Mouse (Mus musculus) intestine, postnatal 0 days (tissue): Measurements from ENCODE around the gene Rex1bd. TPM values are rescaled to one million over a fixed set of nuclear protein-coding genes. Genes with fewer than 3 reads are reported as not detected.

Experiments used
- ATAC-seq: fragments of 200-750 bp; cut with Nextera tagmentation; 2 replicates; pipeline ENCODE4 v1.8.0; 2017; ENCODE audit warnings: mild to moderate bottlenecking, moderate TSS enrichment, moderate library complexity
- H3K27ac ChIP-seq: fragments of 300-500 bp; sonication (generic); 2 replicates; pipeline ENCODE4 v1.5.1; 2014; ENCODE audit warnings: mild to moderate bottlenecking, low read depth, low read length, moderate library complexity
- H3K27me3 ChIP-seq: fragments of 300-500 bp; sonication (generic); replicated peaks from 2 replicates; pipeline ENCODE4 v1.6.1; 2014; ENCODE audit warnings: low read length, mixed read lengths; ENCODE audit not compliant: control insufficient read depth, insufficient read depth
- H3K36me3 ChIP-seq: fragments of 300-500 bp; sonication (generic); 2 replicates; pipeline ENCODE4 v1.6.1; 2014; ENCODE audit warnings: mild to moderate bottlenecking, moderate library complexity; ENCODE audit not compliant: control insufficient read depth, insufficient read depth
- H3K4me1 ChIP-seq: fragments of 300-500 bp; sonication (generic); replicated peaks from 2 replicates; pipeline ENCODE4 v1.6.1; 2014; ENCODE audit warnings: antibody characterized with exemption, low read length, mixed read lengths; ENCODE audit not compliant: control insufficient read depth, insufficient read depth
- H3K4me2 ChIP-seq: fragments of 300-500 bp; sonication (generic); replicated peaks from 2 replicates; pipeline ENCODE4 v1.6.1; 2014; ENCODE audit warnings: low read depth, mild to moderate bottlenecking, moderate library complexity
- H3K4me3 ChIP-seq: fragments of 300-500 bp; sonication (generic); 2 replicates; pipeline ENCODE4 v1.5.1; 2014; ENCODE audit warnings: low read depth, low read length
- H3K9ac ChIP-seq: fragments of 300-500 bp; sonication (generic); 2 replicates; pipeline ENCODE4 v1.6.1; 2014; ENCODE audit warnings: mild to moderate bottlenecking, low read depth, low read length
- H3K9me3 ChIP-seq: fragments of 300-500 bp; sonication (generic); 2 replicates; pipeline ENCODE4 v1.6.1; 2016; ENCODE audit warnings: mixed run types; ENCODE audit not compliant: control insufficient read depth
- CTCF ChIP-seq: sonication (generic); IDR thresholded peaks from 2 replicates; pipeline ENCODE4 v1.5.1; 2016; ENCODE audit warnings: low read depth, mild to moderate bottlenecking, control low read depth, antibody characterized with exemption, moderate library complexity
- WGBS: fragments of 180-500 bp; shearing (Covaris S2); extraction: QIAGEN DNeasy Blood & Tissue Kit; methylation state at CpG from one replicate; pipeline ENCODE4 v1.1.7; 2014; 5-methylcytosine and 5-hydroxymethylcytosine counted together
- polyA plus RNA-seq: library from polyadenylated mRNA; unstranded; fragments of >200 nt; fragmentation: Nextera tagmentation; extraction: Ambion mirVana; gene quantifications from 2 replicates; pipeline ENCODE4 v1.2.1, GENCODE M21; 2015

Rex1bd gene
- polyA plus RNA-seq, 1 experiment from 2014 or later, result 148 TPM

DNA sequence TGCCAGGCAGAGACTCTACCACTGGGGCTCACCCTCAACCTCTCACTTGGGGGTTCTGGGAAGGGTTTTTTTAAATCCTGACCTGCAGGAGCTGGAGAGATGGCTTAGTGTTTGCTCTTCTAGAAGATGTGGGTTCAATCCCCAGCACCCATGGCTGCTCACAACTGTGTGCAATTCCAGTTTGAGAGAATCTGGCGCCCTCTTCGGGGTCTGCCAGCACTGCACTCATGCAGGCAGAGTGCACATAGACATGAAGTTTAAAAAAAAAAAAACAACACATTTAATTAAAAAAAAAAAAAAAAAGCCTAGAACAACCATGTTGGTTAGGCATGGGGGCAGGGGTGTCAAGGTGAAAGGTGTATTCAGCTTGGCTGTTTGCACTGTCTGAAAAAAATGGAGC, 23.8 kb upstream of the Rex1bd start:
- ATAC-seq, result no peak
- peaks cover 50% of the 10 kb centered on the region for H3K36me3 ChIP-seq
- no peak overlapping the region for H3K27ac ChIP-seq
- 94% methylated on average over 2 of the region's 2 CpGs for WGBS
- H3K4me3 ChIP-seq, result no peak overlapping the region
- no peak overlapping the region for H3K9ac ChIP-seq
- no peak overlapping the region for H3K4me2 ChIP-seq
- TF ChIP-seq CTCF, result peak; percentile 32; the same call in 1 of the 2 replicates
- H3K4me1 ChIP-seq, result 0 out of 2 replicates have a peak, but pooled peaks cover 6% of the 10 kb centered on the region
- H3K27me3 ChIP-seq, result no peaks in the 10 kb centered on the region
- no peaks in the 10 kb centered on the region for H3K9me3 ChIP-seq

GRCm38 (mm10) chr8:70529741-70530161, 23.2 kb upstream of the Rex1bd start:
- 0 out of 2 replicates have a peak overlapping the region, but pooled peaks have one; percentile 60 for H3K27ac ChIP-seq

DNA sequence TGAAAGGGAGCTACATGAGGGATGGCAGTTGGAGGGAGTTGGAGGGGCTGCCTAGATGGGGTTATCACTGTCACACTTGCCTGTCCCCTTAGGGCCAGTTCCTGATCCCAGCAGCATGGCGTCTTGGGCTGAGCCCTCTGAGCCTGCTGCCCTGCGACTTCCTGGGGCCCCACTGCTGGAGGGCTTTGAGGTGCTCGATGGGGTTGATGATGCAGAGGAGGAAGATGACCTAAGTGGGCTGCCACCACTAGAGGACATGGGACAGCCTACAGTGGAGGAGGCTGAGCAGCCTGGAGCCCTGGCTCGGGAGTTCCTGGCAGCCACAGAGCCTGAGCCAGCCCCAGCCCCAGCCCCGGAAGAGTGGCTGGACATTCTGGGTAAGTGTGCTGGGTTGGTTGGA, 22.7 kb upstream of the Rex1bd start:
- H3K9ac ChIP-seq, result no peak overlapping the region

More at GRCm38 (mm10) chr8:70529741-70530161, 23.2 kb upstream of the Rex1bd start:
- Histone ChIP-seq H3K36me3 (peaks cover 44% of the 10 kb centered on the region), H3K4me2 (no peak overlapping the region), H3K27me3 (no peaks in the 10 kb centered on the region), H3K4me3 (no peak overlapping the region), H3K9ac (no peak overlapping the region), H3K4me1 (0 out of 2 replicates have a peak, but pooled peaks cover 6% of the 10 kb centered on the region), H3K9me3 (no peaks in the 10 kb centered on the region)
- ATAC-seq, result no peak
- 82% methylated on average over 3 of the region's 3 CpGs for WGBS
- TF ChIP-seq CTCF, result no peak

GRCm38 (mm10) chr8:70528182-70528797, 21.7 kb upstream of the Rex1bd start:
- Histone ChIP-seq H3K4me3 (peak overlapping the region; percentile 94), H3K27me3 (no peaks in the 10 kb centered on the region), H3K36me3 (peaks cover 29% of the 10 kb centered on the region), H3K4me2 (peak overlapping the region; percentile 81), H3K27ac (peak overlapping the region; percentile 95), H3K9me3 (no peaks in the 10 kb centered on the region), H3K9ac (peak overlapping the region; percentile 94), H3K4me1 (0 out of 2 replicates have a peak, but pooled peaks cover 12% of the 10 kb centered on the region)
- no peak for ATAC-seq
- WGBS, result 13% methylated on average over 13 of the region's 13 CpGs
- TF ChIP-seq CTCF, result no peak

More for the DNA sequence above, 22.7 kb upstream of the Rex1bd start:
- Histone ChIP-seq H3K36me3 (peaks cover 39% of the 10 kb centered on the region), H3K4me2 (peak overlapping the region; percentile 81), H3K27me3 (no peaks in the 10 kb centered on the region), H3K4me3 (no peak overlapping the region), H3K9me3 (no peaks in the 10 kb centered on the region), H3K4me1 (0 out of 2 replicates have a peak, but pooled peaks cover 6% of the 10 kb centered on the region), H3K27ac (peak overlapping the region; percentile 60)
- no peak for TF ChIP-seq CTCF
- ATAC-seq, result no peak
- whole genome bisulfite sequencing, result 79% methylated on average over 5 of the region's 5 CpGs

DNA sequence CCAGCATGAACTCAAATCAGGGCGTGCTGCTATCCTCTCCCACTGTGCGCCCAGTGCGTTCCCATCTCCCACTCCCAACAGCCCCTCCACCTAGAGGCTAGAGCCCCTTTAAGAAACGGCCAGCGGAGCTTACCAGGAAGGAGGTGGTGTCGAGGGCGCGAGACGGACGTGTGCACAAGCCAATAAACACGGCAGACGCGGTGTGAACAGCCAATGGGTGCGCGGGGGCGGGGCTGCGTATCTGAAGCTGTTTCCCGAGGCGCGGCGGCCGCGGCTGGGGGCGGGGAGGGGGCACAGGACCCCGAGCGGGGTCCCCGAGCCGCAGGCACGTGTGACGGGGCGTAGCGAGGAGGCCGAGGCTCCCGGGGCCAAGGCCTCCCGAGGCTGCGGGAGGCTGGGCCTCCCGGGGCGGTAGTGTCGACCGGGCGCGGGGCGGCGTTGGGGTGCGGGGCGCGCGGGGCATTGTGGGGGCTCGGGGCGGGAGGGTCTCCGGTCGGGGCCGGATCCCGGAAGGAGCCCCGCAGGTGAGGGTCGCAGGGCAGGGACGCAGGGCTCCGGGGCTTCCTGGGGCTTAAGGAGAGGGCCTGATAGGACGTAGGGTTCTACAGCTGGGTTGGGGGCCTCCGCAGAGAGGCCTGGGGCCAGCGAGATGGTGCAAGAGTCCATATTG, 21.1 kb upstream of the Rex1bd start, which contains the start of the genes Fkbp8 and Kxd1:
Gene Fkbp8 (plus strand): TSS at position 213 of the 670 bp plus-strand sequence.
Gene Kxd1 (minus strand): TSS at position 445 of the 670 bp plus-strand sequence.
- peak; percentile 78 for ATAC-seq
- under 1% methylated on average over 53 of the region's 61 CpGs for WGBS
- Histone ChIP-seq H3K27me3 (no peaks in the 10 kb centered on the region), H3K4me2 (peak within 1 kb of the TSS; percentile 81), H3K27ac (peak within 1 kb of the TSS; percentile 95), H3K9ac (peak within 1 kb of the TSS; percentile 94), H3K36me3 (peaks cover 24% of the 10 kb centered on the region), H3K9me3 (no peaks in the 10 kb centered on the region), H3K4me3 (peak within 1 kb of the TSS; percentile 94), H3K4me1 (0 out of 2 replicates have a peak, but pooled peaks cover 12% of the 10 kb centered on the region)
- peak; percentile 28 for TF ChIP-seq CTCF

DNA sequence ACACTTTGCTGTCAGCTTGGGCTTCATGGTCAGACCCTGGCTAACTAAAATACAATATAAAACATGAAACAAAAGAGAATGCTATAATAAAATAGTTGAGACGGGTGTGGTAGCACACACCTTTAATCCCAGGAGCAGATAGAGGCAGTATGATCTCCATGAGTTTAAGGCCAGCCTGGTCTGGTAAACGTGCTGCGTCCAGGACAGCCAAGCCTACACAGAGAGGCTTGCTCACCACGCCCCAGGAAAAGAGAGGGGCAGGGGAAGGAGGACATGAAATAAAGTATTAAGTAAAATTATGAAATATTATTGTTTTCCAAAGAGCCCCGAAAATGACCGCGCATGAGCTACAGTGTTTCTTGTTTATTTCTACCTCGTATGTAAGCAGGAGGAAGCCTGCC, 20.6 kb upstream of the Rex1bd start:
- ATAC-seq, result peak; percentile 32; the same call in 1 of the 2 replicates
- H3K4me1 ChIP-seq, result 0 out of 2 replicates have a peak, but pooled peaks cover 12% of the 10 kb centered on the region
- H3K27ac ChIP-seq, result peak overlapping the region; percentile 95
- WGBS, result under 1% methylated on average over 8 of the region's 8 CpGs
- H3K27me3 ChIP-seq, result no peaks in the 10 kb centered on the region
- TF ChIP-seq CTCF, result no peak
- peak overlapping the region; percentile 94 for H3K9ac ChIP-seq
- peaks cover 18% of the 10 kb centered on the region for H3K36me3 ChIP-seq
- H3K9me3 ChIP-seq, result no peaks in the 10 kb centered on the region
- H3K4me2 ChIP-seq, result peak overlapping the region; percentile 81
- peak overlapping the region; percentile 94 for H3K4me3 ChIP-seq
